Mouse (Mus musculus): ENCODE measurements at regions not wholly inside any gene's neighbourhood (a gene's known extent, or its start where the extent isn't known, plus 50 kb on each side); places are given as distances from the start of the nearest gene placed in this dataset.

GRCm38 (mm10) chr8:44094818-44095217 lies 385.0 kb upstream of the Adam34 start:
- H3K4me1 ChIP-seq (ENCODE audit: control insufficient read depth, insufficient read depth, low read length), result no peaks in the 10 kb centered on the region
- no peak for TF ChIP-seq POLR2A (IDR thresholded peaks at IDR 0.05; ENCODE audit: extremely low read depth, insufficient read depth, low read length)
- no peak for TF ChIP-seq CTCF (IDR thresholded peaks at IDR 0.05; ENCODE audit: extremely low read depth, insufficient read depth, low read length)
- H3K4me3 ChIP-seq (ENCODE audit: insufficient read depth, low read length), result no peak overlapping the region
- no peak overlapping the region for H3K27ac ChIP-seq (ENCODE audit: insufficient read depth, low read length)

DNA sequence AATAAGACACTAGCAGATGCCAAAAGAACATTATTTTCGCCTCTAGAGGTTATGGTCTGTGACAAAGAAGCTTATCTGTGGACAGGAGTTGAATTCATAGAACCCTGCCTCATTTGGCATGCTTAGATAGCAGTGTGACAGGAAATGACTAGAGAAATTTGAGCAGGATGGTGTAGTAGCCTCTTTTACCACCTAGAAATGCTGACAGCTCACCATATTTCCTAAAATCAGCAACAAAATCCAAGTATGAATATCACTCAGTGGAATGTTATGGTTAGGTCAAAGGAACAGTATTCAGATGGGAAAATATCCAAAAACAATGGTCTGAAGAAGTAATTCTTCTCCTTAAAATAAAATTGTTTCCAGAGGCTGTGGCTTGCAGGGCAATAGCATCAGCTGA lies 383.6 kb upstream of the Adam34 start:
- Histone ChIP-seq H3K4me1 (ENCODE audit: control insufficient read depth, insufficient read depth, low read length) (no peaks in the 10 kb centered on the region), H3K4me3 (ENCODE audit: insufficient read depth, low read length) (no peak overlapping the region), H3K27ac (ENCODE audit: insufficient read depth, low read length) (no peak overlapping the region)
- TF ChIP-seq POLR2A (IDR thresholded peaks at IDR 0.05; ENCODE audit: extremely low read depth, insufficient read depth, low read length) (no peak), CTCF (IDR thresholded peaks at IDR 0.05; ENCODE audit: extremely low read depth, insufficient read depth, low read length) (no peak)

- H3K27ac ChIP-seq (ENCODE audit: insufficient read depth, low read length), result no peak overlapping the region
- no peaks in the 10 kb centered on the region for H3K4me1 ChIP-seq (ENCODE audit: control insufficient read depth, insufficient read depth, low read length)
- no peak for TF ChIP-seq CTCF (IDR thresholded peaks at IDR 0.05; ENCODE audit: extremely low read depth, insufficient read depth, low read length)
- no peak for TF ChIP-seq POLR2A (IDR thresholded peaks at IDR 0.05; ENCODE audit: extremely low read depth, insufficient read depth, low read length)
- no peak overlapping the region for H3K4me3 ChIP-seq (ENCODE audit: insufficient read depth, low read length)
Observed at GRCm38 (mm10) chr8:44082057-44082456, 372.2 kb upstream of the Adam34 start.

DNA sequence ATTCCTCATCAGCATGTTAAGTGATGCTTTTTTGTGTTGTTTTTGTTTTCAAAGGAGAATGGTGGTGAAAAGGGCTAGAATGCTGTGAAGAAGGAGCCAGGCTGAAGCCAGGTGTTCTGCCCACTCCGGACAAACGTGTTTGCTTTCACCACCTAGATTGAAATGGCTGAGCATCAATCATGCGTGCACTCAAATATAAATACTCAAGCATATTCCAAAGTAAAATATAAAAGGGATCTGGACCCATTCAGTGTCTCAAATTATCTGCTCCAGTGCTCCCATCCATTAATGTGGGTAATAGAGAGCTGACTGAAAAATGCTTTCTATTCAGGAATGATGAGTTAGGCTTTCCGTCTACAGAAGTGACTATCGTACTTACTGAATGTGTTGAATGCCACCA lies 349.0 kb upstream of the Adam34 start:
- Histone ChIP-seq H3K27ac (ENCODE audit: insufficient read depth, low read length) (no peak overlapping the region), H3K4me1 (ENCODE audit: control insufficient read depth, insufficient read depth, low read length) (no peaks in the 10 kb centered on the region), H3K4me3 (ENCODE audit: insufficient read depth, low read length) (no peak overlapping the region)
- no peak for TF ChIP-seq CTCF (IDR thresholded peaks at IDR 0.05; ENCODE audit: extremely low read depth, insufficient read depth, low read length)
- no peak for TF ChIP-seq POLR2A (IDR thresholded peaks at IDR 0.05; ENCODE audit: extremely low read depth, insufficient read depth, low read length)

- Histone ChIP-seq H3K4me3 (ENCODE audit: insufficient read depth, low read length) (no peak overlapping the region), H3K4me1 (ENCODE audit: control insufficient read depth, insufficient read depth, low read length) (no peaks in the 10 kb centered on the region), H3K27ac (ENCODE audit: insufficient read depth, low read length) (no peak overlapping the region)
- no peak for TF ChIP-seq CTCF (IDR thresholded peaks at IDR 0.05; ENCODE audit: extremely low read depth, insufficient read depth, low read length)
- TF ChIP-seq POLR2A (IDR thresholded peaks at IDR 0.05; ENCODE audit: extremely low read depth, insufficient read depth, low read length), result no peak
Observed at GRCm38 (mm10) chr8:44042572-44043355, 332.9 kb upstream of the Adam34 start.

GRCm38 (mm10) chr8:44034211-44034610 lies 324.4 kb upstream of the Adam34 start:
- TF ChIP-seq CTCF (IDR thresholded peaks at IDR 0.05; ENCODE audit: extremely low read depth, insufficient read depth, low read length) (no peak), POLR2A (IDR thresholded peaks at IDR 0.05; ENCODE audit: extremely low read depth, insufficient read depth, low read length) (no peak)
- H3K27ac ChIP-seq (ENCODE audit: insufficient read depth, low read length), result no peak overlapping the region

GRCm38 (mm10) chr8:44031376-44031775 lies 321.5 kb upstream of the Adam34 start:
- Histone ChIP-seq H3K4me1 (ENCODE audit: control insufficient read depth, insufficient read depth, low read length) (no peaks in the 10 kb centered on the region; the same call in 1 of the 2 replicates), H3K27ac (ENCODE audit: insufficient read depth, low read length) (no peak overlapping the region), H3K4me3 (ENCODE audit: insufficient read depth, low read length) (no peak overlapping the region)
- TF ChIP-seq CTCF (IDR thresholded peaks at IDR 0.05; ENCODE audit: extremely low read depth, insufficient read depth, low read length) (no peak), POLR2A (IDR thresholded peaks at IDR 0.05; ENCODE audit: extremely low read depth, insufficient read depth, low read length) (no peak)

More at GRCm38 (mm10) chr8:44034211-44034610, 324.4 kb upstream of the Adam34 start:
- no peak overlapping the region for H3K4me3 ChIP-seq (ENCODE audit: insufficient read depth, low read length)
- H3K4me1 ChIP-seq (ENCODE audit: control insufficient read depth, insufficient read depth, low read length), result no peaks in the 10 kb centered on the region; the same call in 1 of the 2 replicates

DNA sequence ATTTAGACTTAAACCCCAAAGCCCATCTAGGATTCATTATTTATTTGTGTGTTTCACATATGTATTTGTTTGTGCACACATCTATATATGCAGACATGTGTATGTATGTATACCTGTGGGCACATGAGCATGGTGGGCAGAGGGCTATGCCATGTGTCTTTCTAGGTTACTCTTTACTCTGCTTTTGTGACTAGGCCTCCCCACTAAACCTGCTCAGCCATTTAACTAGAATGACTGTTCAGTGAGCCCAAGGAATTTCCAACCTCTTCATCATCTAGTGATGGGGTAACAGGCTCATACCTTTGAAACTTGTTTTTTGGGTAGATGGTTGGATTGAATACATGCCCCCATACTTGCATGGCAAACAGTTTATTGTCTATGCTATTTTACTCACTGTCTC lies 321.1 kb upstream of the Adam34 start:
- TF ChIP-seq POLR2A (IDR thresholded peaks at IDR 0.05; ENCODE audit: extremely low read depth, insufficient read depth, low read length), result no peak
- no peak for TF ChIP-seq CTCF (IDR thresholded peaks at IDR 0.05; ENCODE audit: extremely low read depth, insufficient read depth, low read length)

GRCm38 (mm10) chr8:44027738-44028137 lies 317.9 kb upstream of the Adam34 start:
- no peak for TF ChIP-seq POLR2A (IDR thresholded peaks at IDR 0.05; ENCODE audit: extremely low read depth, insufficient read depth, low read length)
- TF ChIP-seq CTCF (IDR thresholded peaks at IDR 0.05; ENCODE audit: extremely low read depth, insufficient read depth, low read length), result no peak
- no peaks in the 10 kb centered on the region for H3K4me1 ChIP-seq (ENCODE audit: control insufficient read depth, insufficient read depth, low read length)
- no peak overlapping the region for H3K4me3 ChIP-seq (ENCODE audit: insufficient read depth, low read length)
- no peak overlapping the region for H3K27ac ChIP-seq (ENCODE audit: insufficient read depth, low read length)

More for the DNA sequence above, 321.1 kb upstream of the Adam34 start:
- Histone ChIP-seq H3K4me1 (ENCODE audit: control insufficient read depth, insufficient read depth, low read length) (no peaks in the 10 kb centered on the region; the same call in 1 of the 2 replicates), H3K27ac (ENCODE audit: insufficient read depth, low read length) (no peak overlapping the region), H3K4me3 (ENCODE audit: insufficient read depth, low read length) (no peak overlapping the region)

GRCm38 (mm10) chr8:44025926-44026325 lies 316.1 kb upstream of the Adam34 start:
- Histone ChIP-seq H3K4me1 (ENCODE audit: control insufficient read depth, insufficient read depth, low read length) (no peaks in the 10 kb centered on the region), H3K4me3 (ENCODE audit: insufficient read depth, low read length) (no peak overlapping the region)
- peak; percentile 55 for TF ChIP-seq CTCF (IDR thresholded peaks at IDR 0.05; ENCODE audit: extremely low read depth, insufficient read depth, low read length)
- TF ChIP-seq POLR2A (IDR thresholded peaks at IDR 0.05; ENCODE audit: extremely low read depth, insufficient read depth, low read length), result no peak

More at GRCm38 (mm10) chr8:44025926-44026325, 316.1 kb upstream of the Adam34 start:
- no peak overlapping the region for H3K27ac ChIP-seq (ENCODE audit: insufficient read depth, low read length)

All from cortical plate, adult 2 months (tissue).